Mouse (Mus musculus): Measurements from ENCODE around the gene Cst12. TPM values are rescaled to one million over a fixed set of nuclear protein-coding genes. Genes with fewer than 3 reads are reported as not detected.

Gene Cst12
- not detected in 2 replicates for polyA plus RNA-seq (2012; ENCODE audit: low replicate concordance)

DNA sequence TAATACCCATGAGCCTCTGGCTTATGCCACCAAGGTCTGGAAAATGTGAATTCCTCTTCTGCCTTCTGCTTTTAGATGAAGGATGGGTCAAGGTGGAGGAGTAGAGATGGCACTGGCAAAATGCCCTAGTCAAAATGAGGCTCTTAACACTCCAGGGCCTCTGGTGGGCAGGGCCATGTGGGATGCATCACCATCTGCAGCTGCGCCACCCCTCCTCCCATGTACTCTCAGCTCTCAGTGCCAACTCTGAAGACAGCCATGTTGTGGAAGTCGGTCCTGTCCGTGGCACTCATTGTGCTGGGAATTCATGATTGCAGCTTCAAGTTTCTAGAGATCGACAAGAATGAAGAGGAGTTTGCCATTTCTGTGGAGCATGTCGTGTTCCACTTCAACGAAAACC, at the start of gene Cst12:
Cst12 (plus strand) TSS at position 220 of the 400 bp plus-strand sequence.

DNA sequence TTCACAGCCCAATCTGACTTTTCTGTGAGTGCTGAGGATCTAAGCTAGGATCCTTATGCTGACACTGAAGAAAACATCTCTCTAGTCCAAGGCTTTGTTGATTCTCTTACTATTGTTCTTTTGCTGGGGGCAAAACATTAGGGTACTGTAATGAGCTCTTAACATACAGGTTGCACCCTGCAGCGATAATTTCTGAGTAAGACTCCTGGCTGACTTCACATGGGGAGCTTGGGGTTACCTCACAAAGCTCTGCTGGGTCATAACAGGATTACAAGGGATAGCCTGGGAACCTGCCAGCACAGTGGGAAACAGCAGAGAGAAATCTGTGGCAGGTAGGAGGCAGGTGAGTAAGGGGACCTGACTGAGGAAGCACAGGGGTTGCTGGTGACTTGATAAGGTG, 39.1 kb upstream of the Cst12 start, which contains the start of gene Cstl1:
Cstl1 (plus strand) TSS at position 301 of the 400 bp plus-strand sequence.

DNA sequence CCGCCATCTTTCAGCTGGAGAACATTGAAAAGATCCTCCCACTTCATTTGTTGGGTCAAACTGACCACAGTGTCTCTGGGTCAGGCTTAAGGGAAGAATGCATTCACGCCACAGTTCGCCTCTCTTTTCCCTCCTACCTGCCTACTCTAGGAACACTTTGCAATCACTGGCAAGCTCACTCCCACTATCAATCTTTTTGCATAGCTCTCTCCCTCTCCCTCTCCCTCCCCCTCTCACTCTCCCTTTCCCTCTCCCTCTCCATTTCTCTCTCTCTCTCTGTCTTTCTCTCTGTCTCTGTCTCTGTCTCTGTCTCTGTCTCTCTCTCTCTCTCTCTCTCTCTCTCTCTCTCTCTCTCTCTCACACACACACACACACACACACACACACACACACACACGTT, 17.8 kb upstream of the Cst12 start, which contains the start of gene Cst11:
Cst11 (minus strand) TSS at position 101 of the 400 bp plus-strand sequence.

DNA sequence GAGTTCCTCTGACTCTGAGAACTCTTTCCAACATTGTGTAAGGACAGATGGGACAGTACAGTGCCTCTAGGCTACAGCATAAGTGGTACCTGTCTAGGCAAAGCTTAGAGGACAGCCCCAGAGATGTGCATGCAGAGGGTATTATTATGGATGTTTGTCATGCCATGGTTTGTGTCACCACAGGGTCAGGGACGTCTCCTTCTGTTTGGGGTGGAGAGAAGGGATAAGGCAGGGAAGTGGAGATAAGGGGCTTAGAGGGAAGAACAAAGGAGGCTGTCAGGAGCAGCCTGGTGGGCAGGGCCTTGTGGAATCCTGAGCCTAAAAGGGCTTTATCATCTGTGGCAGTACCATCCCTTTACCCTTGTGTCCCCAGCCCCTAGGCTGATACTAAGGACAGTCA, 7.5 kb upstream of the Cst12 start, which contains the start of gene 8030411F24Rik:
8030411F24Rik (plus strand) TSS at position 301 of the 400 bp plus-strand sequence.

DNA sequence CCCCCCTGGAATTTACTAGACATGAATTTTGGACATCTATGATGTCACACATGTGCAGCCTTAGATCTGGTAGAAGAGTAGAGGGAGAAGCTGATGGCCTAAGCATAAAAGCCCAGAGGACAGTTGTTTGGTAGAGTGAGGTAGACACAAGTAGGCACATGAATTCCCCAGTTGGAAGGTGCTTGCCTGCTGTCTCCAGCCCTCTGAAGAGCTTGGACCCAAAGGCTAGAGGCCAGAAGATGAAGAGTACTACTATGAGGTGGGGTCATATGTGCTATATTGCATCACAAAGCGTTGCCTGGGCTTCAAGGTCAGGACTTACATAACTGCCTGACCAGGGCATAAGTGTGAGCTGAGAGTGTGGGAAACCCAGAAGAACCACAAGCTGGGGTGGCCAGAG, 9.3 kb downstream of the Cst12 start, which contains the start of gene Cst8:
Cst8 (plus strand) TSS at position 301 of the 400 bp plus-strand sequence.

DNA sequence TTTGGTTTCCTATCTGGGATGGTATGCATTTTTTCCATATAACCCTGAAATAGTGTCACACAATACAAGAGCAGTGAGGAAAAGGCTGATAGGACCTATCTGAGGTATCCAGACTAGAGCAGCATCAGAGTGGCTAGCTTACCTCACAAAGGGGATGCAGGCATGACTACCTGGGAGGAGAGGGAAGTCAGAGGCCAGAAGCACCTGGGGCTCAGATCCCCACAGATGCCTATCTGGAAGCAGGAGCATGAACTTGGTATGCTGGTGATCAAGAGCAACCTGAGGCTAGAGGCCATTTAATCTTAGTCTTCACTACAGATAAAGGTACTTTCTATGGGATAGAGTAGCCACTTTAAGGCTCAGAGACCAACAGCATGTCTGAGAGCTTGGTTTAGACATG, 30.7 kb downstream of the Cst12 start, which contains the start of gene Cst13:
Cst13 (plus strand) TSS at position 173 of the 400 bp plus-strand sequence.

DNA sequence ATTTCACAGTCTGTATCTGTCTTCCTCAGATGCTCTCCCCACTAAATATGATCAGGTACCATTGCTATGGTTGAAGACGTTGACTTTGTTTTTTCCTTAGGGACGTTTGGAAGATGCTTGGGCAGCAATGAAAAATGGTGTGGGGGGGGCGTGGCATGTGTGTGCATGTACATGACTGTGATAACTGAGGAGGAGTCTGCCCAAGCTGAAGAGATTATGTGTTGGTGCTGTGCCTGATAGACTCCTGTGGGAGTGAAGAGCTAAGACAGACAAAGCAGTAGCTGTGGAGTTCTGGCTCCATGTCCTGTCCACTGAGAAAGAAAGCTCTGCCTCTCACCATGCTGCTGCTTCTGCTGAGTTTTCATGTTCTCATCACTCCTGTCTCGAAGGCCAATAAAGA, 45.8 kb downstream of the Cst12 start, which contains the start of gene Cst9:
Cst9 (plus strand) TSS at position 236 of the 400 bp plus-strand sequence.

Other genes starting within 250 kb of the Cst12 start
- 18.2 and 18.4 TPM in 2 replicates for gene Nxt1, start 116.8 kb upstream of the Cst12 start, polyA plus RNA-seq (2012; ENCODE audit: low replicate concordance)
- gene Gzf1, start 108.3 kb upstream of the Cst12 start, polyA plus RNA-seq (2012; ENCODE audit: low replicate concordance) = 6.3 and 9.9 TPM in 2 replicates
- 0.05 and 0.13 TPM in 2 replicates for gene Napb, start 56.9 kb upstream of the Cst12 start, polyA plus RNA-seq (2012; ENCODE audit: low replicate concordance)
- gene Cstl1, start 39.0 kb upstream of the Cst12 start, polyA plus RNA-seq (2012; ENCODE audit: low replicate concordance) = not detected in 2 replicates
- not detected in 2 replicates for gene Cst11, start 17.9 kb upstream of the Cst12 start, polyA plus RNA-seq (2012; ENCODE audit: low replicate concordance)
- gene 8030411F24Rik, start 7.4 kb upstream of the Cst12 start, polyA plus RNA-seq (2012; ENCODE audit: low replicate concordance) = not detected in 2 replicates
- not detected in 2 replicates for gene Cst8, start 9.4 kb downstream of the Cst12 start, polyA plus RNA-seq (2012; ENCODE audit: low replicate concordance)
- not detected in 2 replicates for gene Cst13, start 30.7 kb downstream of the Cst12 start, polyA plus RNA-seq (2012; ENCODE audit: low replicate concordance)
- gene Cst9, start 45.8 kb downstream of the Cst12 start, polyA plus RNA-seq (2012; ENCODE audit: low replicate concordance) = not detected in 2 replicates
- gene 9230104L09Rik, start 75.7 kb downstream of the Cst12 start, polyA plus RNA-seq (2012; ENCODE audit: low replicate concordance) = not detected in 2 replicates
- 1,287 and 1,290 TPM in 2 replicates for gene Cst3, start 86.3 kb downstream of the Cst12 start, polyA plus RNA-seq (2012; ENCODE audit: low replicate concordance)
- gene Gm1330, start 213.9 kb downstream of the Cst12 start, polyA plus RNA-seq (2012; ENCODE audit: low replicate concordance) = not detected in 2 replicates
- gene Gm10750, start 227.9 kb downstream of the Cst12 start, polyA plus RNA-seq (2012; ENCODE audit: low replicate concordance) = not detected in 2 replicates

Data from hematopoietic multipotent progenitor cell, adult 10-12 weeks (in vitro differentiated cells).